In genomic region chr11:86581943-86582542, GRCm38 (mm10) we compare ENCODE assay signal across 9 mouse cellular contexts. TPM values are rescaled to one million over a fixed set of nuclear protein-coding genes. Genes with fewer than 3 reads are reported as not detected.
A peak's percentile ranks its signal among the peaks of the same experiment; 100 is the strongest.
DNase-seq lines count a peak whose midpoint lies in the region; ATAC-seq lines count a peak whose summit lies in the region.
"Had no signal": no experiment of that assay in that cellular context is flagged by ENCODE, and none has a peak within 500 bp of the region (broad histone marks: within the 10 kb centered on the region; RNA-seq: fewer than 3 reads in every experiment).

No protein-coding gene starts in this region.

- H3K27ac ChIP-seq in heart, embryonic 16.5 days (ENCODE audit: low read length) = peak overlapping the region; percentile 92
- H3K27ac ChIP-seq in liver, embryonic 13.5 days = peak overlapping the region; percentile 83
- no peak overlapping the region for H3K27ac ChIP-seq in forebrain, embryonic 11.5 days (ENCODE audit: low read depth, low read length)
- no peak overlapping the region for H3K27ac ChIP-seq in forebrain, embryonic 16.5 days (ENCODE audit: low read length)

- WGBS in heart, embryonic 16.5 days = 68% methylated on average over 12 of the region's 12 CpGs
- WGBS in liver, embryonic 13.5 days (ENCODE audit: insufficient replicate concordance) = 64% methylated on average over 12 of the region's 12 CpGs
- WGBS in forebrain, embryonic 11.5 days = 92% methylated on average over 12 of the region's 12 CpGs
- 91% methylated on average over 12 of the region's 12 CpGs for WGBS in forebrain, embryonic 16.5 days

- H3K27me3 ChIP-seq in heart, embryonic 16.5 days (ENCODE audit: control insufficient read depth, insufficient read depth, low read length) = no peaks in the 10 kb centered on the region
- H3K27me3 ChIP-seq in liver, embryonic 13.5 days = no peaks in the 10 kb centered on the region
- no peaks in the 10 kb centered on the region for H3K27me3 ChIP-seq in forebrain, embryonic 11.5 days (ENCODE audit: control insufficient read depth, insufficient read depth, low read length)
- H3K27me3 ChIP-seq in forebrain, embryonic 16.5 days (replicated peaks; ENCODE audit: control insufficient read depth, insufficient read depth, low read length) = no peaks in the 10 kb centered on the region

- ATAC-seq in heart, embryonic 16.5 days (replicated peaks; ENCODE audit: extremely low read depth, insufficient read depth, low FRiP score) = no peak
- no peak for ATAC-seq in liver, embryonic 13.5 days (ENCODE audit: low read depth)
- ATAC-seq in forebrain, embryonic 11.5 days (replicated peaks; ENCODE audit: low FRiP score) = no peak
- no peak for ATAC-seq in forebrain, embryonic 16.5 days

- peak overlapping the region; percentile 68; the same call in 1 of the 2 replicates for H3K9ac ChIP-seq in heart, embryonic 16.5 days (ENCODE audit: low read length)
- H3K9ac ChIP-seq in liver, embryonic 13.5 days = peak overlapping the region; percentile 70
- no peak overlapping the region for H3K9ac ChIP-seq in forebrain, embryonic 11.5 days (ENCODE audit: low read length)
- H3K9ac ChIP-seq in forebrain, embryonic 16.5 days (replicated peaks; ENCODE audit: low read depth, low read length) = no peak overlapping the region

- H3K9me3 ChIP-seq in heart, embryonic 16.5 days (replicated peaks; ENCODE audit: control insufficient read depth, low read length) = no peaks in the 10 kb centered on the region
- no peaks in the 10 kb centered on the region for H3K9me3 ChIP-seq in liver, embryonic 13.5 days (replicated peaks)
- no peaks in the 10 kb centered on the region for H3K9me3 ChIP-seq in forebrain, embryonic 11.5 days (ENCODE audit: control insufficient read depth, low read length)
- no peaks in the 10 kb centered on the region for H3K9me3 ChIP-seq in forebrain, embryonic 16.5 days (ENCODE audit: control insufficient read depth, low read length)

- peaks cover 38% of the 10 kb centered on the region for H3K4me1 ChIP-seq in heart, embryonic 16.5 days (ENCODE audit: control insufficient read depth, insufficient read depth, low read length)
- peaks cover 97% of the 10 kb centered on the region for H3K4me1 ChIP-seq in liver, embryonic 13.5 days (replicated peaks)
- no peaks in the 10 kb centered on the region for H3K4me1 ChIP-seq in forebrain, embryonic 11.5 days (replicated peaks; ENCODE audit: control insufficient read depth, insufficient read depth, low read length)
- H3K4me1 ChIP-seq in forebrain, embryonic 16.5 days (replicated peaks; ENCODE audit: control insufficient read depth, insufficient read depth, low read length) = peaks cover under 1% of the 10 kb centered on the region; the same call in 1 of the 2 replicates

- DNase-seq in heart, postnatal 4 days = no peak
- peak; percentile 77 for DNase-seq in 3T3-L1 (ENCODE audit: low read depth, low spot score)
- DNase-seq in T-cell, adult 2 months (ENCODE audit: low spot score) = peak; percentile 52
- DNase-seq in liver, embryonic 13.5 days = no peak
- no peak for DNase-seq in forebrain, embryonic 11.5 days (ENCODE audit: low spot score)
- DNase-seq in adrenal gland, postnatal 14 days = no peak
- DNase-seq: gastrocnemius, postnatal 14 days had no signal

- H3K4me2 ChIP-seq in heart, embryonic 16.5 days (ENCODE audit: low read depth, low read length) = peak overlapping the region; percentile 61
- H3K4me2 ChIP-seq in liver, embryonic 13.5 days = peak overlapping the region; percentile 75
- no peak overlapping the region for H3K4me2 ChIP-seq in forebrain, embryonic 11.5 days (ENCODE audit: low read depth, low read length, severe bottlenecking)
- no peak overlapping the region for H3K4me2 ChIP-seq in forebrain, embryonic 16.5 days (ENCODE audit: low read length)

- peaks cover 2% of the 10 kb centered on the region; the same call in 1 of the 2 replicates for H3K36me3 ChIP-seq in heart, embryonic 16.5 days (ENCODE audit: control insufficient read depth, insufficient read depth)
- H3K36me3 ChIP-seq in liver, embryonic 13.5 days = peaks cover 16% of the 10 kb centered on the region; the same call in 1 of the 2 replicates
- H3K36me3 ChIP-seq in forebrain, embryonic 11.5 days (ENCODE audit: control insufficient read depth, insufficient read depth, low read length) = no peaks in the 10 kb centered on the region
- H3K36me3 ChIP-seq in forebrain, embryonic 16.5 days (ENCODE audit: control insufficient read depth, insufficient read depth) = no peaks in the 10 kb centered on the region

- no peak overlapping the region for H3K4me3 ChIP-seq in heart, embryonic 16.5 days (ENCODE audit: low read length)
- H3K4me3 ChIP-seq in liver, embryonic 13.5 days (replicated peaks) = peak overlapping the region; percentile 56
- H3K4me3 ChIP-seq in forebrain, embryonic 11.5 days (ENCODE audit: low read depth, low read length) = no peak overlapping the region
- H3K4me3 ChIP-seq in forebrain, embryonic 16.5 days (replicated peaks; ENCODE audit: low read length) = no peak overlapping the region

RNA-seq across cellular contexts. Expression of gene Tubd1, which starts 37.3 kb away (rescaled TPM):
- 13.6 and 14.3 TPM in 2 replicates for polyA plus RNA-seq in heart, embryonic 16.5 days (2015; fragmentation: Nextera tagmentation; extraction: Ambion mirVana)
- total RNA-seq in heart, postnatal 4 days (2021) = 1 to 10 TPM; 8.4 to 9.7 TPM
- 13.2 and 13.6 TPM in 2 replicates for polyA plus RNA-seq in liver, embryonic 13.5 days (2015; fragmentation: Nextera tagmentation; extraction: Ambion mirVana)
- polyA plus RNA-seq in forebrain, embryonic 11.5 days (2014; fragmentation: Nextera tagmentation; extraction: Ambion mirVana) = 13.9 TPM in 2 replicates
- polyA plus RNA-seq in forebrain, embryonic 16.5 days (2015; fragmentation: Nextera tagmentation; extraction: Ambion mirVana) = 10.9 and 11.3 TPM in 2 replicates
- total RNA-seq in adrenal gland, postnatal 14 days (2021) = 9.1 and 9.8 TPM in 2 replicates

RNA-seq across cellular contexts. Expression of gene Rps6kb1, which starts 37.4 kb away (rescaled TPM):
- 39.8 and 40.8 TPM in 2 replicates for polyA plus RNA-seq in heart, embryonic 16.5 days (2015; fragmentation: Nextera tagmentation; extraction: Ambion mirVana)
- total RNA-seq in heart, postnatal 4 days (2021) = 10 to 100 TPM; 27.7 to 28.8 TPM
- 30.5 and 34.4 TPM in 2 replicates for polyA plus RNA-seq in liver, embryonic 13.5 days (2015; fragmentation: Nextera tagmentation; extraction: Ambion mirVana)
- 62.2 and 66.4 TPM in 2 replicates for polyA plus RNA-seq in forebrain, embryonic 11.5 days (2014; fragmentation: Nextera tagmentation; extraction: Ambion mirVana)
- polyA plus RNA-seq in forebrain, embryonic 16.5 days (2015; fragmentation: Nextera tagmentation; extraction: Ambion mirVana) = 57.1 and 66.4 TPM in 2 replicates
- 39.4 and 45.2 TPM in 2 replicates for total RNA-seq in adrenal gland, postnatal 14 days (2021)

Comparison
In these comparisons a context has a peak if more than half of its experiments do, and no peak if none do; other contexts are left out.
1. H3K27ac ChIP-seq: peak in heart, embryonic 16.5 days (single experiment) and liver, embryonic 13.5 days (single experiment); none in forebrain, embryonic 11.5 days (single experiment) and forebrain, embryonic 16.5 days (single experiment).
2. H3K4me2 ChIP-seq: peak in heart, embryonic 16.5 days (single experiment) and liver, embryonic 13.5 days (single experiment); none in forebrain, embryonic 11.5 days (single experiment) and forebrain, embryonic 16.5 days (single experiment).
3. H3K9ac ChIP-seq: peak in heart, embryonic 16.5 days (single experiment) and liver, embryonic 13.5 days (single experiment); none in forebrain, embryonic 11.5 days (single experiment) and forebrain, embryonic 16.5 days (single experiment).
4. DNase-seq: peak in 3T3-L1 (single experiment) and T-cell, adult 2 months (single experiment); none in heart, postnatal 4 days (single experiment), liver, embryonic 13.5 days (single experiment), forebrain, embryonic 11.5 days (single experiment) and adrenal gland, postnatal 14 days (single experiment).